Mouse (Mus musculus): ENCODE measurements around the gene Rps28. TPM values are rescaled to one million over a fixed set of nuclear protein-coding genes. Genes with fewer than 3 reads are reported as not detected.
A peak's percentile ranks its signal among the peaks of the same experiment; 100 is the strongest.
"Not testable (repeated sequence)": the region's sequence is repeated elsewhere in the genome, so short reads cannot be mapped to it uniquely, and the experiment has no call there.

The Rps28 gene
- polyA plus RNA-seq, 1 experiment from 2014 or later = 875 TPM

DNA sequence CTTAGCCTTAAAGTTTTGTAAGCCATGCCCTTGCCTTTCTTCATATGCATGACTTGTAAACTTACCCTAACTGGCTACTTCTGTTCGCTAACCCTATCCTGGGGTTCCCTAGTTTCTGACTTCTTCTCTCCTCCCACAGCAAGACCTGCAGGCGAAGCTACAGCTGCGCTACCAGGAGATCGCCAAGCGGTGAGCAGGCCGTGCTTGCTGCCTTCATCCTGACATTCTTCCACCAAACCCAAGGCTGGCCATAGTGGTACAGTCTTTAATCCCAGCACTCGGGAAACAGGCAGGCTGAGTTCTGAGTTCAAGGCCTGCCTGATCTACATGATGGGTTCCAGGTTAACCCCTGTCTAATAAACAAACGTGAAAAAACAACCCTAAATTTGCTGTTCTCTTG lies 1.1 kb upstream of the Rps28 start:
- no peak for ATAC-seq (ENCODE audit: insufficient number of reproducible peaks, insufficient read depth, low FRiP score, low TSS enrichment)
- H3K36me3 ChIP-seq = peaks cover 55% of the 10 kb centered on the region
- no peaks in the 10 kb centered on the region for H3K9me3 ChIP-seq
- H3K4me1 ChIP-seq = peaks cover 21% of the 10 kb centered on the region
- 82% methylated on average over 8 of the region's 8 CpGs for WGBS
- H3K9ac ChIP-seq = peak overlapping the region; percentile 88
- peak overlapping the region; percentile 80 for H3K4me3 ChIP-seq
- peak overlapping the region; percentile 84 for H3K4me2 ChIP-seq (replicated peaks)
- no peak overlapping the region for H3K27ac ChIP-seq
- no peaks in the 10 kb centered on the region for H3K27me3 ChIP-seq

DNA sequence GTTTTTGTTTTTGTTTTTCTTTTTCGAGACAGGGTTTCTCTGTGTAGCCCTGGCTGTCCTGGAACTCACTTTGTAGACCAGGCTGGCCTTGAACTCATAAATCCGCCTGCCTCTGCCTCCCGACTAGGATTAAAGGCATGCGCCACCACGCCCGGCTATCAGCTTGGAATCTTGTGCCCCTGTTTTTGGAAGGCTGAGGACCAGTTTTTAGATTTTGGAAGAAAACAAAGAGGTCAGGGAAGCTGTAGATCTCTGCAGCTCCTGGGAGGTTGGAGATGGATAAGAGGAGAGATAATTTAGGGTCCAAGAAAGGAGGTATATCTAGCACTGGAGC lies 602 bp upstream of the Rps28 start:
- peaks cover 55% of the 10 kb centered on the region for H3K36me3 ChIP-seq
- H3K4me2 ChIP-seq (replicated peaks) = peak overlapping the region; percentile 84
- H3K4me3 ChIP-seq = peak overlapping the region; percentile 80
- not testable (repeated sequence) for H3K27me3 ChIP-seq; H3K9me3 ChIP-seq; ATAC-seq (ENCODE audit: insufficient number of reproducible peaks, insufficient read depth, low FRiP score, low TSS enrichment)
- H3K4me1 ChIP-seq = peaks cover 21% of the 10 kb centered on the region
- H3K27ac ChIP-seq = peak overlapping the region; percentile 89
- peak overlapping the region; percentile 88 for H3K9ac ChIP-seq
- WGBS = 4% methylated on average over 6 of the region's 6 CpGs

DNA sequence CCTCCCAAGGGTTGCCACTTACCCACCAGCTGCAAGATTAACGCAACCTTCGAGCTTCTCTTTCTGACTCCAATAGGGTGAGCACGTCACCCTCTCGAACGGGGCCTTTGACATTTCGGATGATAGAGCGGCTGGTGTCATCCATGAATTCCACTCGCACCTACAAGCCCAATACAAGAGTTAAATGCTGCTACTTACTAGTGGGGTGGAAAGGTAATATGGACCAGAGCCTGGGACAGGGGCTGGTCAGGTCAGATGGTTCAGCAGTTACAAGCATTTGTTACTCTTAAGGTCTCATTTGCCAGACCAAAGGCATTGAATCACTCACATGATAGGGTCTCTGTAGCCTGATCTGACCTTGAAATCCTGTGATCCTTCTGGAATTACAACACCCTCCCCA lies 1.2 kb downstream of the Rps28 start:
- peak overlapping the region; percentile 88 for H3K9ac ChIP-seq
- 84% methylated on average over 8 of the region's 8 CpGs for WGBS
- peaks cover 60% of the 10 kb centered on the region for H3K36me3 ChIP-seq
- H3K27ac ChIP-seq = peak overlapping the region; percentile 57; the same call in 1 of the 2 replicates
- H3K4me3 ChIP-seq = peak overlapping the region; percentile 80
- H3K4me2 ChIP-seq (replicated peaks) = peak overlapping the region; percentile 95
- H3K27me3 ChIP-seq; H3K9me3 ChIP-seq; ATAC-seq (ENCODE audit: insufficient number of reproducible peaks, insufficient read depth, low FRiP score, low TSS enrichment): not testable (repeated sequence)
- peaks cover 27% of the 10 kb centered on the region for H3K4me1 ChIP-seq

DNA sequence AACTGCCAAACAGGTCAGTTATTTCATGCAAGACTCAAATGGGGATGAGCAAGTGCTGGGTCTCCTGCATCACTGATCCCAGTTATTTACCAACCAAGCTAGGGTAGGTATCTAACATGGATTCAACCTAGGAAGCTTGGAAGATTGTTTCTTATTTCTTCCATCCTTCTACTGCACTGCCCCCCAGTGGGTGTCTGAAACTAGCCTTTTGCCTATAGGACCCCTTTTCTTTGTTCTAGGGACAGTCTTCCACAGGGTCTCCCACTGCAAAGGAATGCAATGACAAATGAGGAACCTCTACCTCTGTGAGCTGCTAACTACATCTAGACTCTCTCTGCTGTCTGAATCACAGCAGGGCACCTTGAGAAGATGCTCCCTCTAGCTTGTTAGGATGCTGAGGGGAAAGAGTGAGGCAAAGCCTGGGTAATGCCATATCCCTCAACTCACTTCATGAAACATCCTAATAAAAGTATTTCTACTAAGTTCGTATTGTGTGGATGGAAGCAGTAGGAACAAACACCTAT lies 1.9 kb downstream of the Rps28 start:
- 71% methylated on average over 1 of the region's 1 CpGs for whole genome bisulfite sequencing
- Histone ChIP-seq H3K27ac (no peak overlapping the region), H3K9me3 (no peaks in the 10 kb centered on the region), H3K4me1 (peaks cover 32% of the 10 kb centered on the region), H3K9ac (0 out of 2 replicates have a peak overlapping the region, but pooled peaks have one; percentile 10), H3K27me3 (no peaks in the 10 kb centered on the region), H3K4me3 (0 out of 2 replicates have a peak overlapping the region, but pooled peaks have one; percentile 10), H3K4me2 (replicated peaks) (peak overlapping the region; percentile 95), H3K36me3 (peaks cover 56% of the 10 kb centered on the region)
- ATAC-seq (ENCODE audit: insufficient number of reproducible peaks, insufficient read depth, low FRiP score, low TSS enrichment) = no peak

DNA sequence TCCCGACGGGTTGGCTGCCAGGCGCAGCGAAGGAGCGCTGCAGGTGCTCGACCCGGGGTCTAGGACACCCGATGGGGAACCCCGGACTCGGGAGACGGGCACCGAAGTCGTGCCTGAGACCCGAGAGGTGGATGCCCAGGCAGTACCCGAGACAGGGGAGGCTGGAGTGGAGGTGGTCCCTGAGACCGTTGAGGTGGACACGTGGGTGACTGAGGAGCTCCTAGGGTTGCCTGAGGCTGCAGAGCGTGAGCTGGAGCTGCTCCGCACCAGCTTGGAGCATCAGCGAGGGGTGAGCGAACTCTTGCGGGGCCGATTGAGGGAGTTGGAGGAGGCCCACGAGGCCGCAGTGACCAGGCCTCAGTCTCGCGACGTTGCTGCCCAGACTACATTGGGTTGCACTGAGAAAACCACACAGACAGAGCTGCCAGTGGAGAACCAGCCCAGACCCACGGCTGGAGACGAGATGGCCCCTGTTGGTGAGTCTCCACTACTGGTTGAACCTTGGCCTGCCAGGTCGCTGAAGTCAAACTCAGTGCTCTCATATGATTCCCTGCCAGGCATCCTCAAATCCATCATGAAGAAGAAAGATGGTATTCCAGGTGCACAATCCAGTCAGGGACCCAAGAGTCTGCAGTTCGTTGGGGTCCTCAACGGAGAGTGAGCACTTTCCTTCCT lies 6.3 kb downstream of the Rps28 start:
- Histone ChIP-seq H3K4me2 (replicated peaks) (peak overlapping the region; percentile 84), H3K4me1 (peaks cover 27% of the 10 kb centered on the region), H3K9ac (peak overlapping the region; percentile 70), H3K36me3 (peaks cover 44% of the 10 kb centered on the region), H3K27ac (peak overlapping the region; percentile 88), H3K4me3 (peak overlapping the region; percentile 57), H3K27me3 (no peaks in the 10 kb centered on the region), H3K9me3 (no peaks in the 10 kb centered on the region)
- peak; percentile 43 for ATAC-seq (ENCODE audit: insufficient number of reproducible peaks, insufficient read depth, low FRiP score, low TSS enrichment)
- 21% methylated on average over 33 of the region's 33 CpGs for WGBS

DNA sequence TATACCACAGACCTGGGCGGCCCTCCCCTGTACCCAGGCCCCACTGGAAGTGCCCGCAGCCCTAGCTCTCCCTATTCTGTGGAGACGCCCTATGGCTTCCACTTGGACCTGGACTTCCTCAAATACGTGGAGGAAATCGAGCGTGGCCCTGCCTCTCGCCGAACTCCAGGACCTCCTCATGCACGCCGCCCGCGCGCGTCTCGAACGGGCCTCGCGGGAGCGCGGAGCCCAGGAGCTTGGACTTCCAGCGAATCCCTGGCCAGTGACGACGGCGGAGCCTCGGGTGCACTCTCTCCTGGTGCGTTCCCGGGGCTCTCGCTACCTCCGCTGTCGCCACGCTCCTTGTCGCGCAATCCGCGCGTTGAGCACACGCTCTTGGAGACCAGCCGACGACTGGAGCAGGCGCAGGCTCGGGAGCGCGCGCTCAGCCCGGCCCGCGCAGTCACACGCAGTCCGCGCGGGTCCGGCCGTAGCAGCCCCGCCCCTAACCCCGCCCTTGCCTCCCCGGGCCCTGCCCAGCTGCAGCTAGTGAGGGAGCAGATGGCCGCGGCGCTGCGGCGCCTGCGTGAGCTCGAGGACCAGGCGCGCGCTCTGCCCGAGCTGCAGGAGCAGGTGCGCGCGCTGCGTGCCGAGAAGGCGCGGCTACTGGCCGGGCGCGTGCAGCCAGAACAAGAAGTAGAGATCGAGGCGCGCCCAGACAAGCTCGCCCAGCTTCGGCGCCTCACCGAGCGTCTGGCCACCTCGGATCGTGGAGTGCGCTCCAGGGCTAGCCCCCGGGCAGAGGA lies 7.0 kb downstream of the Rps28 start:
- ATAC-seq (ENCODE audit: insufficient number of reproducible peaks, insufficient read depth, low FRiP score, low TSS enrichment) = peak; percentile 94
- no peaks in the 10 kb centered on the region for H3K27me3 ChIP-seq
- peak overlapping the region; percentile 88 for H3K27ac ChIP-seq
- H3K36me3 ChIP-seq = peaks cover 38% of the 10 kb centered on the region
- no peaks in the 10 kb centered on the region for H3K9me3 ChIP-seq
- H3K4me2 ChIP-seq (replicated peaks) = peak overlapping the region; percentile 84
- peak overlapping the region; percentile 70 for H3K9ac ChIP-seq
- WGBS = under 1% methylated on average over 88 of the region's 89 CpGs
- H3K4me3 ChIP-seq = peak overlapping the region; percentile 57
- H3K4me1 ChIP-seq = peaks cover 21% of the 10 kb centered on the region

DNA sequence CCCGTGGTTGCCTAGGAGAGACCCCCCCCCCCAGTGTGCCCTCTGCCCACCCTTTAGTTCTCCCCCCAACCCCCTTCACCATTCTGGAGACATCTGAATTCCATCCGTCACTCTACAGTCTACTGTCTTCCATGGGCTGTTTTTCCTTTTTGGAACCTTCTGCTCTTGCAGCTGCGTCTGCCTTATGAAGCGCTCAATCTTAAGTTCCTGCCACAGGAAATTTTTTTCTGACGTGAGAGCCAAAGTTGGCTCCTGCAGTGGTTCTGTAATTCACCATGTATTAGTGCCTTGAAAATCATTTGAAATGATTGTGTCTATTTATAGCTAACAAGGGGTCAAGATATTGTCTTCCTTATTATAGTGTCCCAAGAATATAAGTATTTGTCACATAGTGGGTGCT lies 7.8 kb downstream of the Rps28 start:
- H3K27ac ChIP-seq = peak overlapping the region; percentile 88; the same call in 1 of the 2 replicates
- H3K27me3 ChIP-seq = no peaks in the 10 kb centered on the region
- H3K9me3 ChIP-seq = no peaks in the 10 kb centered on the region
- H3K4me1 ChIP-seq = peaks cover 16% of the 10 kb centered on the region
- peak overlapping the region; percentile 70; the same call in 1 of the 2 replicates for H3K9ac ChIP-seq
- H3K4me3 ChIP-seq = peak overlapping the region; percentile 57; the same call in 1 of the 2 replicates
- H3K36me3 ChIP-seq = peaks cover 31% of the 10 kb centered on the region
- ATAC-seq (ENCODE audit: insufficient number of reproducible peaks, insufficient read depth, low FRiP score, low TSS enrichment) = no peak; the same call in 1 of the 2 replicates
- peak overlapping the region; percentile 84 for H3K4me2 ChIP-seq (replicated peaks)
- WGBS = 64% methylated on average over 5 of the region's 5 CpGs

DNA sequence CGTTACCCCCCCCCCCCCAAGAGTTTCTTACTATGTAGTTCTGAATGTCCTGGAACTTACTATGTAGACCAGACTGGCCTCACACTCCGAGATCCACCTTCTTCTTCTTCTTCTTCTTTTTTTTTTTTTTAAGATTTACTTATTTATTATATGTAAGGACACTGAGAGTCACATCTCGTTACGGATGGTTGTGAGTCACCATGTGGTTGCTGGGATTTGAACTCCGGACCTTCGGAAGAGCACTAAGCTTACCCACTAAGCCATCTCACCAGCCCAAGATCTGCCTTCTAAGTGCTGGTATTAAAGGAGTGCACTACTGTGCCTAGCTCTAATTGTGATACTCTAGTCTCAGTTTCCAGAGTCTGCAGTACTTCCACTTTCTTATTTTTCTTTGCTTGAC lies 9.0 kb downstream of the Rps28 start:
- no peak for ATAC-seq (ENCODE audit: insufficient number of reproducible peaks, insufficient read depth, low FRiP score, low TSS enrichment)
- Histone ChIP-seq H3K36me3 (peaks cover 19% of the 10 kb centered on the region), H3K27me3 (0 out of 2 replicates have a peak, but pooled peaks cover 6% of the 10 kb centered on the region), H3K4me2 (replicated peaks) (no peak overlapping the region), H3K4me1 (peaks cover 23% of the 10 kb centered on the region), H3K27ac (no peak overlapping the region), H3K4me3 (no peak overlapping the region), H3K9me3 (no peaks in the 10 kb centered on the region), H3K9ac (no peak overlapping the region)
- WGBS = 85% methylated on average over 6 of the region's 6 CpGs

DNA sequence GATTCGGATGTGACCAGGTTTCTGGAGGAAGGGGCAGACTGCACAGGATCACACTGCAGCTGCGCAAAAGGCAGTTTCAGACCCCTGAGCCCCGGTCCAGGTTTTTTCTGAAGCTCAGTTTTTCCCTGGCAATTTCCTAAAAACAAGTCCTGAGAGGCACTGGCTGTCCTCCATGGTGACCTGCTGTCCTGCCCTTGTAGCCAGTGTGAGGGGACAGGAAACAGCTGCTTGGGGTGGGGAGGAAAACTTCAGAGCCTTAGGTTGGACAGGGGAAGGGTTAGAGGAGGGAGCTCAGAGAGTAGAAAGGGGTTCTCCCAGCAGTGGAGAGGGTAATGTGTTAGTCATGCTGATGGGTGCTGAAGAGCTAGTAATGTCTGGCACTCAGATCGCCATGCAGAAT lies 11.4 kb downstream of the Rps28 start:
- Histone ChIP-seq H3K36me3 (no peaks in the 10 kb centered on the region), H3K27me3 (0 out of 2 replicates have a peak, but pooled peaks cover 6% of the 10 kb centered on the region), H3K4me3 (no peak overlapping the region), H3K9ac (0 out of 2 replicates have a peak overlapping the region, but pooled peaks have one; percentile 24), H3K4me2 (replicated peaks) (no peak overlapping the region), H3K27ac (no peak overlapping the region), H3K4me1 (peaks cover 15% of the 10 kb centered on the region), H3K9me3 (no peaks in the 10 kb centered on the region)
- WGBS = 59% methylated on average over 4 of the region's 4 CpGs
- no peak for ATAC-seq (ENCODE audit: insufficient number of reproducible peaks, insufficient read depth, low FRiP score, low TSS enrichment)

DNA sequence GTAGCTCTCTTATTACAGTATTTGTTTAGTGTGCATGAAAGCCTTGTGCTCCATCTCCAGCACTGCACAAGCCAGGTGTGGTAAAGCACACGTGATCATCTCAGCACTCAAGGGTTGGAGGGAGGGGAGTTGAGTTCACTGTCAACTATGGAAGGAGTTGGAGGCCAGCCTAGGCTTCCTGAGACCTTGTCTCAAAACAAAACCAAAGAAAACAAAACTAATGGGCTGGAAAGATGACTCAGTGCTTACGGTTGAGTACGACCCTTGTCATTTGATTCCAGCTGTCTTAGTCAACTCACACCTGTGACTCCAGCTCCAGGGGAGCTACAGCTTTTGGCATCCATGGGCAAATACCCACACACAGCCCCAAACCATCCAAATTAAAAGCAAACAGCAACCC lies 11.9 kb downstream of the Rps28 start:
- H3K9me3 ChIP-seq = no peaks in the 10 kb centered on the region
- no peak overlapping the region for H3K9ac ChIP-seq
- H3K4me3 ChIP-seq = no peak overlapping the region
- H3K4me1 ChIP-seq = peaks cover 11% of the 10 kb centered on the region
- 42% methylated on average over 3 of the region's 3 CpGs for WGBS
- no peak overlapping the region for H3K27ac ChIP-seq
- 0 out of 2 replicates have a peak, but pooled peaks cover 6% of the 10 kb centered on the region for H3K27me3 ChIP-seq
- ATAC-seq (ENCODE audit: insufficient number of reproducible peaks, insufficient read depth, low FRiP score, low TSS enrichment) = no peak
- no peak overlapping the region for H3K4me2 ChIP-seq (replicated peaks)
- no peaks in the 10 kb centered on the region for H3K36me3 ChIP-seq

DNA sequence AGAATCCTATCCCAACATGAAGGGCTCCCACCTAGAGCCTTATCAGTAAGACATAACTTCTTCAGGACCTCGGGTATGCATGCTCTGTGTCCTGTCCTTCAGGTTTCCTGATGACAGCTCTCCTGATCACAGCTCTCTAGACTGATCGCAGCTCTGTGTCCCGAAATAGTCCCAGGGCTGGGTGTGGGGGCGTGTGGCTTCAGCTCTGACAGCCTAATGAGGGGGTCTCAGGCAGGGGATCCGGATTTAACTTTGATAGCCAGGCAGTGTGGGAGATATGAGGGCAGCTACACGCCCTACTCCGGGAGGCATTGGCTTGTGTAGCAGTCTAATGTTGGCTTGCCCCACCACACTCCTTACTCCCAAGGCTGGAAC lies 13.2 kb downstream of the Rps28 start:
- Histone ChIP-seq H3K4me3 (peak overlapping the region; percentile 59), H3K9me3 (no peaks in the 10 kb centered on the region), H3K4me2 (replicated peaks) (peak overlapping the region; percentile 84), H3K27me3 (0 out of 2 replicates have a peak, but pooled peaks cover 6% of the 10 kb centered on the region), H3K36me3 (no peaks in the 10 kb centered on the region), H3K9ac (peak overlapping the region; percentile 21; the same call in 1 of the 2 replicates), H3K4me1 (peaks cover 7% of the 10 kb centered on the region; the same call in 1 of the 2 replicates), H3K27ac (no peak overlapping the region)
- WGBS = 26% methylated on average over 7 of the region's 7 CpGs
- ATAC-seq (ENCODE audit: insufficient number of reproducible peaks, insufficient read depth, low FRiP score, low TSS enrichment) = no peak
